Mouse (Mus musculus): ENCODE data around the gene Olfr1246.
"Not testable (repeated sequence)": the region's sequence is repeated elsewhere in the genome, so short reads cannot be mapped to it uniquely, and the experiment has no call there.

DNA sequence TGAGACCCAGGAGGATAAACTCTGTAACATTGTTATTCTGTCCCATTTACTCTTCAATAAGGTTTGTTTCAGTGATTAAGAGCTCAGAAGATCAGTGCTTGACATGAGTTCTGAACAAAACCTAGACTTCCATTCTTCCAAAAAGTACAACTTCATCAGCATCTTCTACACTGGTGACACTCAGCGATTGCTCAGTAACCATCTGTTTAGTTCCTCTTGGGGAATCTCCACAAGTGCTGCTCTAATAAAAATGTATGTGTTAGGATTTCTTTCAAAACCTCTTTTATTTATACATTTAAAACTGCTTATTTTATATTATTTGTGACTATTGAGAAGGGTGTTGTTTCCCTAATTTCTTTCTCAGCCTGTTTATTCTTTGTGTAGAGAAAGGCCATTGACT is 25.2 kb upstream of the Olfr1246 start, which contains the start of gene Olfr1248:
- TF ChIP-seq POLR2A (IDR thresholded peaks at IDR 0.05; ENCODE audit: borderline replicate concordance, control insufficient read depth, low read depth, low read length); CTCF (IDR thresholded peaks at IDR 0.05; ENCODE audit: control insufficient read depth, insufficient read depth, low read length): not testable (repeated sequence)

Measured in bone marrow, adult 2 months (tissue).